Mouse (Mus musculus) gastrocnemius, adult 2 months (tissue): ENCODE measurements around the gene Rfx4. TPM values are rescaled to one million over a fixed set of nuclear protein-coding genes. Genes with fewer than 3 reads are reported as not detected.

Experiments
- DNase-seq: peaks from one replicate; pipeline ENCODE4 v3.0.0; 2022
- H3K27ac ChIP-seq: fragments of 200-600 bp; 2 replicates; pipeline ENCODE4 v1.8.1; 2022; ENCODE audit warnings: mild to moderate bottlenecking
- H3K4me3 ChIP-seq: fragments of 200-600 bp; 2 replicates; pipeline ENCODE4 v1.8.1; 2022; ENCODE audit warnings: mild to moderate bottlenecking, moderate library complexity
- CTCF ChIP-seq: fragments of 200-600 bp; IDR thresholded peaks from 2 replicates; pipeline ENCODE4 v1.8.1; 2022; ENCODE audit warnings: antibody characterized with exemption, mild to moderate bottlenecking, moderate library complexity
- intact Hi-C: fragments of 180-260 bp; cut with DNase I; formaldehyde crosslinking; loops from one replicate; pipeline ENCODE4 v1.15.1; 2025
- total RNA-seq, 2 experiments: library from RNA; stranded (reverse); gene quantifications; 2 replicates each; pipeline ENCODE4 v1.2.3; 2021

The Rfx4 gene
- total RNA-seq, 2 experiments from 2014 or later = not detected

GRCm38 (mm10) chr10:84910758-84911384, 155.0 kb downstream of the Rfx4 start:
- no peak for TF ChIP-seq CTCF
- intact Hi-C loops = no loop called here
- DNase-seq = no peak
- Histone ChIP-seq H3K4me3 (no peak overlapping the region), H3K27ac (no peak overlapping the region)

DNA sequence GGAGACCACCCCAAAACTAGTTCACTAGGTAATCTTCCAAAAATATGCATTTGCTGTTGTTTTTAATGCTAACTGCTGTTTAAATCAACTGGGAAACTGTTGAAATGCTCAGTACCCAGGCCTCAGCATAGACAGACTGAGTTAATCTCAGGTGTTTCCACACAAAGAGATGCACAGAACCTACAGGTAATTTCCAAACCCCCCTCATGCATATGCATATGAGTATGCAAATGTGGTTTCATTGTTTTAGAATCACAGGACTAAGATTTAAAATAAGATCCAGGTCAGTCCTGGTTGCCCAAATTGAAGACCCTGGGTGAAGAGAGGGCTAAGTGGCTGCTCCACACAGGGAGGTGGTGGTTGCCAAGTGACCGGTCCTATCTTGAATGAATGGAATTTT, 157.3 kb downstream of the Rfx4 start:
- intact Hi-C loops = no loop called here
- TF ChIP-seq CTCF = no peak
- Histone ChIP-seq H3K27ac (no peak overlapping the region), H3K4me3 (no peak overlapping the region)
- DNase-seq = no peak

DNA sequence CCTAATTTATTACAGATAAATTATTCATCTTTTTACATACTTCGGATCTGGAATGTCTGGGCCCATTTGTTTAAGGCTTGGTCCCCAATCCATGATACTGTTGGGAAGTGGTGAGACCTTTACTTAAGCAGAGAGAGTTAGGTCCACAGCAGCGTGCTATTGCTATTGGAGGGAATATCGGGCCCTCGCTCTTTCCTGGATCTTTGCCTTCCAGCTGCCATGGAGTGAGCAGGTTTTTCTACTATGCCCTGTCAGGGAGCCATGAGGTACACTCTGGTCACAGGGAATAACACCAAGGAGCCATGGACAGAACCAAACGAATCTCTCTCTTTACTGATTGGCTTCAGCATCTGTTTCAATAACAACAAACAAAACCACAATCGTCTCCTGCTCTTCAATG, 159.6 kb downstream of the Rfx4 start:
- no peak for TF ChIP-seq CTCF
- intact Hi-C loops = loop anchor here (5.0 kb wide), 2 partner anchors 78 to 187 kb away; partner anchors contain the start of genes Fhl4 and Tmem263
- H3K27ac ChIP-seq = no peak overlapping the region
- no peak for DNase-seq
- no peak overlapping the region for H3K4me3 ChIP-seq

- intact Hi-C loops = loop anchor here (5.0 kb wide), 2 partner anchors 80 to 185 kb away; partner anchors contain the start of genes Fhl4 and Tmem263
- peak; percentile 10; the same call in 1 of the 2 replicates for TF ChIP-seq CTCF
- DNase-seq = peak; percentile 98
- Histone ChIP-seq H3K27ac (peak within 1 kb of the TSS; percentile 99), H3K4me3 (peak within 1 kb of the TSS; percentile 98)
Observed at GRCm38 (mm10) chr10:84916810-84917730, 161.2 kb downstream of the Rfx4 start, which contains the start of gene Ric8b. Gene Ric8b (plus strand): TSS chr10:84917616.

DNA sequence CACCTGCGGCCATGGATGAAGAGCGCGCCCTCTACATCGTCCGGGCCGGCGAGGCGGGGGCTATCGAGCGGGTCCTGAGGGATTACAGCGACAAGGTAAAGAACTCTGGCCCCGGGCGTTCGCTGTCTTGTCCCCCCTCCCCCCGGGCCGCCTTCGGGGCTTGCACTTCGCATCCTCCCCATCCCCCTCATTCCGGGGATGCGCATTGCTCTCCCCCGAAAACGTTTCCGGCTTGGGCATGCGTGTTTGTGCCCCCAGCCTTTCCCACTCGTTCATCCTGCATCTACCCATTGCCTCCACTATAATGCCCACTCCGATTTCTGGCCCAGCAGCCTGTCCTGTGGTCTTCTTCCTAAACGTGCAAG, 161.9 kb downstream of the Rfx4 start:
- peak overlapping the region; percentile 99 for H3K27ac ChIP-seq
- intact Hi-C loops = loop anchor here (5.0 kb wide), 2 partner anchors 80 to 185 kb away; partner anchors contain the start of genes Fhl4 and Tmem263
- peak overlapping the region; percentile 98 for H3K4me3 ChIP-seq
- no peak for TF ChIP-seq CTCF
- no peak for DNase-seq

- H3K4me3 ChIP-seq = peak overlapping the region; percentile 11; the same call in 1 of the 2 replicates
- no peak for TF ChIP-seq CTCF
- intact Hi-C loops = no loop called here
- peak overlapping the region; percentile 87 for H3K27ac ChIP-seq
- DNase-seq = peak; percentile 37
Observed at GRCm38 (mm10) chr10:84926336-84926735, 170.5 kb downstream of the Rfx4 start.

- Histone ChIP-seq H3K27ac (peak overlapping the region; percentile 87), H3K4me3 (no peak overlapping the region)
- intact Hi-C loops = no loop called here
- no peak for TF ChIP-seq CTCF
- DNase-seq = no peak
Observed at GRCm38 (mm10) chr10:84926885-84927284, 171.0 kb downstream of the Rfx4 start.

DNA sequence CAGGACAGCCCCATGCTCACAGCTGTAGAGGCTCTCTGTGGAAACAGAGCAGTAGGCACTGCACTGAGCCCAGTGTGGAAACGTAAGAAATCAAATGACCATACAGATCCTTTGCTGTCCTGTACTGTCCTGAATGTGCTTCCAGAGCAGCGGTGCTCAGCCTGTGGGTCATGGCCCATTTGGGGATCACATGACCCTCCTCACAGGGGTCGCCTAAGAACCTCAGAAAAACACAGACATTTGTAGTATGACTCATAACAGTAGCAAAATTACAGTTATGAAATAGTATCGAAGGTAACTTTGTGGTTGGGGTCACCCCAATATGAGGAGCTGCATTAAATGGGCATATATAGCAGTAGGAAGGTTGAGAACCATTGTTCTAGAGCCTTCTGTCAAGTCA, 172.6 kb downstream of the Rfx4 start:
- peak overlapping the region; percentile 48; the same call in 1 of the 2 replicates for H3K27ac ChIP-seq
- no peak for DNase-seq
- intact Hi-C loops = no loop called here
- TF ChIP-seq CTCF = no peak
- no peak overlapping the region for H3K4me3 ChIP-seq

- no peak for DNase-seq
- no peak for TF ChIP-seq CTCF
- peak overlapping the region; percentile 88 for H3K27ac ChIP-seq
- no peak overlapping the region for H3K4me3 ChIP-seq
- intact Hi-C loops = loop anchor here (2.0 kb wide), 1 partner anchor 33 kb away; no protein-coding TSS in a partner anchor
Observed at GRCm38 (mm10) chr10:84935553-84936209, 179.8 kb downstream of the Rfx4 start.

DNA sequence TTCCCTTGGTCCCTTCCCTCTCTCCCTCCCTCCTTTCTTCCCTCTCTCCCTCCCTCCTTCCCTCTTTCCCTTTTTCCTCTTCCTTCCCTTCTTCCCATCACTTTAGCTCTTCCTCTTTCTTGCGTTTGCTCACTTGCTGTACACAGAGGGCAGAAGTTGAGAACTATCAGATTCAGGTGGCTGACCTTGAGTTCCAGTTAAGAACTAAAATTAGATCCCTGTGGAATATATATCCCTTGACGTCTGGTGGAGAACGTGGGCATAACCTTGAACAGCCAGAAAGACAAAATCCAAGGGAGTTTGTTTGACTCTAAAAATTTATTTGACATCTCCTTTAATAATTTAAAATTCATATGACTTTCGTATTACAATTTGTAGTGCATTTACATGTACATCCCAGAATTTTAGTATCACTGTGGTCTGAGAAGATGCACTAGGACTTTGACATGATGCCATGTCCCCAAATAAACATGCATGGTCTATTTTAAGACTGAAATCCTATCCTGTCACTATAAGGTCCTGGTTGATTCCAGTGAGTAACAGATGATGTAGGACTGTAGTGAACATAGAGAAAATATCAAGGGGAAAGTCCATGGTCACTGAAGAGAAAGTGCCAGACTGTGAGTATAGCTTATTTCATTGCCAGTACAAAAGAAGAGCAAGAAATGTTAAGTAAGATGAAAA, 181.1 kb downstream of the Rfx4 start:
- no peak for DNase-seq
- intact Hi-C loops = loop anchor here (2.0 kb wide), 1 partner anchor 32 kb away; no protein-coding TSS in a partner anchor
- H3K27ac ChIP-seq = peak overlapping the region; percentile 88

DNA sequence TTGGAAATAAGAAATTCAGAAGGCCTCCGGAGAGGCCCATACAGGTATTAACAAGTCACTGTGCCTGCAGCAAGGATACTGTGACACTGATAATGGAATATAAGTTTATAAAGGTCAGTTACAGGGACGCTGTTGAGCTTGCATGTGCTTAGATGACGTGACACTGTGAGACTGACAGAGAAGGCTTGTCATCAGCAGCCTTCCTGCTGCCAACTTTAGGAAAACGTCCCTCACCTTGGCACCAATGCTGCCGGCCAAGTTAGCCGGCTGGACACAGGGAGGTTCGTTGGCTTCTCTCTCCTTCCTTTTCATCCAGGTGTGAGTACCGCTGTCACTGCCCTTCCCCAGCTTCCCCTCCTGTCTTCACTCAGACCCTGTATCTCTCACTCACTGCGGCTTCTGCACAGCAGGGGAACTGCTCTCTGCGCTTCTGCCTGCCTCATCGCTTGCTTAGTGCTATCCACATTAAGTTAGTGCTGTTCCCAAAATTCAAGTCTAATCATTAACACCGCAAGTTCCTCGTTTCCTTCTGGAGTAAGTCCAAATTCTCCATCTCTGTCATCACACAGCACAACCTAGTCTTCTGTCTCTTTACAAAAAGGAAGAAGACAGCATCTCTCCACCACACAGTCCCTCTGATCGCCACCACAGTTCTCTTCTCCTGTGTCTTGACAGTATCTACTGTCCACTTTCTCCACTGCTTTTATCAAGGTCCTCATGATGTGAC, 182.4 kb downstream of the Rfx4 start:
- no peak for TF ChIP-seq CTCF
- H3K4me3 ChIP-seq = peak overlapping the region; percentile 57
- peak; percentile 37 for DNase-seq
- intact Hi-C loops = no loop called here
- H3K27ac ChIP-seq = peak overlapping the region; percentile 88

More for the DNA sequence above, 181.1 kb downstream of the Rfx4 start:
- TF ChIP-seq CTCF = no peak
- peak overlapping the region; percentile 57 for H3K4me3 ChIP-seq
